In the genomic region with DNA sequence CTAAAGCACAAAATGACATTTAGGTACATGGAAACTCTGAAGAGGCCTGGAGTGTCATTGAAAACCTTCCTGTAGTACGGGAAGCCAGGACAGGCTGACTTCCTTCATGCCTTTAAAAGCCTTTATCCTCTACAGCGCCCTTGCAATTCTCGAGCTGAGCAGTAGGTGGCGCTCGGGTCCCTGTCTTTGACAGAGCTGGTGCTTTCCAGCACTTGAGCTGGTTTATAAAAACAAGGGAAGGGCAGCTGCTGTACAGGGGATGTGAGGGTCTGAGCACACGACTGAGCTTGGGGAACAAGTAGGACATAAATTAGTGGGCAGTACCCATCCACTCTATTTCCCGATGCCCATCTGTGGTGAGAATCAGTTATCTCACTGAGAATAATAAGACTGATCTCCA, we compare ENCODE assay signal across 8 mouse cellular contexts.
A peak's percentile ranks its signal among the peaks of the same experiment; 100 is the strongest.
DNase-seq lines count a peak whose midpoint lies in the region; ATAC-seq lines count a peak whose summit lies in the region.

No protein-coding gene starts in this region.

- no peaks in the 10 kb centered on the region for H3K36me3 ChIP-seq in limb, embryonic 12.5 days

- H3K4me1 ChIP-seq in limb, embryonic 12.5 days (replicated peaks): peaks cover 59% of the 10 kb centered on the region

- peak overlapping the region; percentile 19 for H3K4me3 ChIP-seq in limb, embryonic 12.5 days (replicated peaks)

- H3K27me3 ChIP-seq in limb, embryonic 12.5 days: no peaks in the 10 kb centered on the region

- no peak overlapping the region for H3K9ac ChIP-seq in limb, embryonic 12.5 days (replicated peaks)

- 3% methylated on average over 7 of the region's 7 CpGs for WGBS in limb, embryonic 12.5 days

- peak overlapping the region; percentile 69 for H3K4me2 ChIP-seq in limb, embryonic 12.5 days

- DNase-seq in 3T3-L1 (ENCODE audit: low read depth, low spot score): peak; percentile 93
- peak; percentile 88 for DNase-seq in adrenal gland, adult 8-10 months
- peak; percentile 89 for DNase-seq in embryo, embryonic 11.5 days (ENCODE audit: low read depth, low spot score)
- DNase-seq in heart, adult 18-20 months: peak; percentile 93 to 99
- DNase-seq in kidney, adult 8-10 months: peak; percentile 92 to 98
- DNase-seq in naive thymus-derived CD4-positive, alpha-beta T cell, adult 2 months (ENCODE audit: low read depth): peak; percentile 94
- DNase-seq in spleen, postnatal 4 days (ENCODE audit: low spot score in 2 of 2): peak; percentile 89 to 98

- H3K27ac ChIP-seq in limb, embryonic 12.5 days: no peak overlapping the region

- H3K9me3 ChIP-seq in limb, embryonic 12.5 days: no peaks in the 10 kb centered on the region

- no peak for ATAC-seq in limb, embryonic 12.5 days (ENCODE audit: insufficient number of reproducible peaks, insufficient read depth, low FRiP score, low TSS enrichment, low read depth)
